Mouse (Mus musculus): ENCODE data around the gene Magi2.

Magi2 gene

GRCm38 (mm10) chr5:20620596-20621511, 1394.0 kb downstream of the Magi2 start:
- no peak for DNase-seq

GRCm38 (mm10) chr5:20622417-20622816, 1395.6 kb downstream of the Magi2 start:
- no peak for DNase-seq

DNA sequence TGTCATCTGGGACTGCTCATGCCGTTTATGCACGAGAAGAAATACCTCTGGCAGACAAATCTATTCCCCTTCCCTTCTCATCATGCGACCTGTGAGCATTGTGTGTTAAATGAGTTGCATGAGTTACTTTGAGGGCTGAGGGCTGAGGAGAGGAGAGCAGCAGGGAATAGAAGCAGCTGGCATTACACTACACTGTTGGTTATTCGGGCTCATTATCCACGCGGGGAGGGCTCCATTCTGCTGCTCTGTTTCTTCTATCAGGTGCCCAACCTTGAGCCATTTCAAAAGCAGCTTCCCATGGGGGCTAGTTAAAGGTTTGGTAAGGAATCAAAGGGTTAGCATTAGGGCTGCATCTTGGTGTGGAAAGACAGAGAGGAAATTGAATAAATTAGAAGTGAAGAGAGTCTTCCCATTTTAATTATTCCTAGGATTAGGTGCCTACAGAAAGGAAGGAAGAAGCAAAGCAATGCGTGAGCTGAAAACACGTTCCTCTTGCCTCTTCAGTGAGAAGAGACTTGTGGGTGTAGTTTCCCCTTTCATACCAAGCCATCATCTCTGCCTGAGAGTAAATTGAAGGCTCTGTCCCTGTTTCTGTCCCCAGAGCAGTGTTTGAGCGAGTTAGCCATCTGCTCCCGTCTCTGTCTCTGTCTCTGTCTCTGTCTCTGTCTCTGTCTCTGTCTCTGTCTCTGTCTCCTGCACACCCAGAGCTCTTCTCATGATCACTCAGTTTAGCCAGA, 1396.2 kb downstream of the Magi2 start:
- no peak for DNase-seq

DNA sequence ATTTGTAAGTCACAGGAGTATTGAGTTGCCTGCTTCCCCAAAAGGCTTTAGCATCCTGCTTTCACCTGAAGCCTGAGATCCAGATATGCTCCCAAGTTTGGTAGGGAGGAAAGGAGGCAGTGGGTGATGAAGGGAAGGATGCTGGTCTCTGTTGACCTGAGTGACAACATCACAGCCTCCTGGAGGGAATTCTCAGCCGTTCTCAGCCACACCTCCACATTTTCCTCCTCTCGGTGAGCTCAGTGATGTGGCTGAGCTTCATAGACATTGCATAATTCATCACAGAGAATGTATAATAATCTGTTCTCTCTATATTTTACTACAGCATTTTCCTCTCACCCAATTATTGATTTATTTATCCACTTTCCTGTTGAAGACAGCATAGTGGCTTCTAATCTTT, 1398.3 kb downstream of the Magi2 start:
- no peak for DNase-seq

DNA sequence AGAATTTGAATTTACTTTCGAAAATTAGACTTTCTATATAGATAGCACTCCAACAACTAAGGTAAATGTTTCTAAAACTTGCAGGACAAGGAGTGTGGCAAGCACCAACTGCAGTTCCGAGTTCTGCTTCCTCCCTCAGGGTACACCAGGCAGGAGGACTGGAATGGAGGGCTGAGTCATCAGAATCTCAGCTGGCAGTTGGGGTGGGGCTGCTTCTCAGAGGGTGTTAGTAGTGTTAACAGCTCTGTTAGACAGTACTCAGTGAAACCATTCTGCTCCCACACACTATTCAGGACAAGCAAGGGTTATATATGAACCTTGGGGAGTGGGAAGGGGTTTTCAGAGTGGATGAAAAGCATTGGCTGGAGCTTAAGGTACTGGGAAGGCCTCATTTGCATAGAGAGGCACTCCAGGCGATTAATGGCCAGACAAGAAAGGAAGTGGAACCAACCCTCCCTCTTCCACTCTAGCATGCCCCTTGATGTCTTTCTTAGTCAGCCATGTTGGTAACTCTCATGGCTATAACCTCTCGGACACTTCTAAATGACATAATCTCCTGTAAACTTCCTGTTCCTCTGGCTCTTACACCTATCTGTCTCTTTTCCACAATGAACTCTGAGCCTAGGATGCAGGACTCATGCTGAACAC, 1402.2 kb downstream of the Magi2 start:
- DNase-seq = no peak

GRCm38 (mm10) chr5:20634046-20634769, 1407.4 kb downstream of the Magi2 start:
- DNase-seq = no peak

DNA sequence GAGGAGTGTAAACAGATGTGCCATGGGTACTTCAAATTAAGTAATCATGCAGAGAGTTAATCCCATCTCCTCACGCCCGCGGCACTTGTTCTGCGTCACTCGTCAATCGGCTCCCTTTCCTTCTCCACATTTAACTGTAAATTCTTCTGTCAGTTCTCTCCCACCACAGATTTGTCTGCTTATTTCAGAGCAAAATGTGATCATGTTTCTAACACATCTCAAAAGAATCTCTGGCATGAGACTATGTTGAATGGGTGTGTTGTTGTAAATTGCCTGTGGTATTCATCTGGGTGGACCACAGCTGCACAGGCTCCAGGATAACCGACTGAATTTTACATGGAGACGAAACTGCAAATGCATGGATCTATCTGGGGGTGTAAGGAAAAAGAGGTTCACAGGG, 1408.0 kb downstream of the Magi2 start:
- no peak for DNase-seq

DNA sequence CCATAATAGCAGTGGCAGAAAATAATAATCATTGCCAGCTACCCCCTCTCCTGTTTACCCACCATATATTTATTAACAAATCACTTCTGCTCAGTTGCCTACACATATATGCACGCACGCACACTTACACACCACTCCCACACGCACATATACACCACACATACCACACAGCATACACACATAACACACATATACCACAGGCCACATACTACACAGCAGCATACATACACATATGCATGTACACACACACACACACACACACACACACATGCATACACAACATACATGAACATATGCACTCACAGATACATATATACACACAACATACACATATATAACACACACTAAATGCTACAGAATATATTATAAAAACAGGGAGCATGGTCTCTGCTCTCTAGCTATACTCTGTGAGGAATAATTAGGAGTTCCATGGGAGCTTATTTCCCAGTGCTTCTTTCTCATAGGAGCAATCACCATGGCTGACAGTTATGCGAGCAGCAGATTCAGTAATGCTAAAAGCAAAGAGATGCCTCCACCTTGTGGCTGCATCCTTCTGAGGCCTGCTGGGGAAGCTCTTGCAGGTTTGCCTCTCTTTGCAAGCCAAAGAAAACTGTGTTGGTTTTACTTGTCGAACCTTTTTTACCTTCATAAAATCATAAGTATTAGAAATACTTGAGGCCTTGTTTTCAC, 1410.6 kb downstream of the Magi2 start:
- no peak for DNase-seq

- DNase-seq = no peak
Observed at GRCm38 (mm10) chr5:20642196-20642595, 1415.4 kb downstream of the Magi2 start.

- DNase-seq = no peak
Observed at GRCm38 (mm10) chr5:20643741-20644140, 1416.9 kb downstream of the Magi2 start.

- DNase-seq = no peak
Observed at GRCm38 (mm10) chr5:20646947-20647346, 1420.1 kb downstream of the Magi2 start.

- DNase-seq = no peak
Observed at GRCm38 (mm10) chr5:20653425-20654185, 1426.8 kb downstream of the Magi2 start.

- no peak for DNase-seq
Observed at GRCm38 (mm10) chr5:20654766-20655472, 1428.1 kb downstream of the Magi2 start.

DNA sequence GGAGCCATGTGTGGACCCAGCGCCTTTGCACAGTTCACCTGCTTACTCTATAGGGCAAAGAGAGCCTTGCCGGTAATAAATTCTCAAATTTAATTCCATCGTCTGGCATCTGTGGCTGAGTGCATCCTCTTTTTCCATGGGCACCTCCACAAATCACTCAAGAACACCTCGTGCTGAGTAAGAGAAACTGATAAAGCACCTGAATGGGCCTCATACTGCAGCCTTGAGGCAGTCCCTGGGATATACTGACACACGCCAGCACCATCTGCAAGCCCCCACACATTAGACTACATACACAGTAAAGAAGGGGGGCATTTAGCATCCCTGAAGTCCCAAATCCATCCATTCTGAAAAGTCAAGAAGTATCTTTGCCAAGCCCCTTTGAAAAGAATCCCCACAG, 1430.2 kb downstream of the Magi2 start:
- no peak for DNase-seq

DNA sequence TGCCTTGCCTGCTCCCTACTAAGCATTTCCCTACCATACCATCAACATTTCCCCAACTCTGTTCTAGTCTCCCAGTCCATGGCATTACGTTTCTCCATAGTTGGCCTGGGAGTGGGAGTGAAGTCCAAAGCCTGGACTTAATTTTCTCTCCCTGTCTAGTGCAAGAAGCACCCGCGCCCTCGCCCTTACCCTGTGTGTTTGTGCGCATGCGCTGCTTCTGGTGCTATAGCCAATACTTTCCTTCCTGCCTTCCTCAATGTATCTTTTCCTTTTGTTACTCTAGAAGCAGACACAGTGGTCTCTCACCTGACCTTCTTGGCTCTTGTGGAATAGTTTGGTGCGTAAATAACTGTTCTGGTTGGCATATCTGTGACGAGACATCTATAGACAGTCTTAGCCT, 1440.8 kb downstream of the Magi2 start:
- no peak for DNase-seq

GRCm38 (mm10) chr5:20668736-20669355, 1442.0 kb downstream of the Magi2 start:
- no peak for DNase-seq

DNA sequence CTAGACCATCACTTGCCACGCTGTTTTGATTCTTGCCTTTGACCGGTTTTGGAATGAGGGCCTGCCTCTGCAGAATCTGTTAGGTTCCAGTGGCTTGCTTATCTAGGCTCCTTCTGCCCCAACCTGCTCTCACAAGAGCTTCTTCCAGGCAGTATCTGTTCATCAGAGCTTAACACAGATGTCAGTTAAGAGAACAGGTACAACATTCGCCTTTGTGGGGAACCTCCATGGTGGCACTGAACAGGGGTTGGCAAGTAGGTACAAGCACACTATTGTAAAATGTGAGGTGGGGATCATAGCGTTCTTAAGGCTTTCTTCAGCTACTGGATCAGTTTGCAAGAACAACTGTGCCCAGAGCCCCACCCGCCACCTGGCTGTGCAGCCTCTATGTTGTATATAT, 1442.6 kb downstream of the Magi2 start:
- no peak for DNase-seq

- DNase-seq = no peak
Observed at GRCm38 (mm10) chr5:20671826-20672225, 1445.0 kb downstream of the Magi2 start.

GRCm38 (mm10) chr5:20674523-20674922, 1447.7 kb downstream of the Magi2 start:
- no peak for DNase-seq

- DNase-seq = no peak
Observed at GRCm38 (mm10) chr5:20675163-20675665, 1448.4 kb downstream of the Magi2 start.

Data from right cerebral cortex, postnatal 4 days (tissue).